Mouse (Mus musculus): Measurements from ENCODE around the gene Efna1.

Efna1 gene

GRCm38 (mm10) chr3:89281579-89282290 is 793 bp upstream of the Efna1 start:
- in situ Hi-C loops (cut with MboI; ENCODE audit: unreplicated experiment in 2 of 2) = loop anchor here (5.0 kb wide), 1 partner anchor 34 kb away; the partner anchor contains the start of genes Krtcap2 (in 2 of the 2) and Trim46 (in 2 of the 2)

GRCm38 (mm10) chr3:89280050-89280605 is 814 bp downstream of the Efna1 start:
- in situ Hi-C loops (cut with MboI; ENCODE audit: unreplicated experiment in 2 of 2) = loop anchor here (5.0 kb wide), 1 partner anchor 33 kb away; the partner anchor contains the start of genes Krtcap2 (in 2 of the 2) and Trim46 (in 2 of the 2)

GRCm38 (mm10) chr3:89279153-89279890 is 1.6 kb downstream of the Efna1 start:
- in situ Hi-C loops (cut with MboI; ENCODE audit: unreplicated experiment in 2 of 2) = no loop called here

- in situ Hi-C loops (cut with MboI; ENCODE audit: unreplicated experiment in 2 of 2) = no loop called here
These were observed 2.3 kb downstream of the Efna1 start for GRCm38 (mm10) chr3:89278643-89279042.

GRCm38 (mm10) chr3:89278107-89278506 is 2.8 kb downstream of the Efna1 start:
- in situ Hi-C loops (cut with MboI; ENCODE audit: unreplicated experiment in 2 of 2) = no loop called here

GRCm38 (mm10) chr3:89277281-89278021 is 3.5 kb downstream of the Efna1 start:
- in situ Hi-C loops (cut with MboI; ENCODE audit: unreplicated experiment in 2 of 2) = no loop called here

GRCm38 (mm10) chr3:89276061-89276460 is 4.9 kb downstream of the Efna1 start:
- in situ Hi-C loops (cut with MboI; ENCODE audit: unreplicated experiment in 2 of 2) = no loop called here

- in situ Hi-C loops (cut with MboI; ENCODE audit: unreplicated experiment in 2 of 2) = no loop called here
These were observed 9.2 kb downstream of the Efna1 start for GRCm38 (mm10) chr3:89271760-89272159.

GRCm38 (mm10) chr3:89270891-89271290 is 10.1 kb downstream of the Efna1 start:
- in situ Hi-C loops (cut with MboI; ENCODE audit: unreplicated experiment in 2 of 2) = no loop called here

GRCm38 (mm10) chr3:89270051-89270755 is 10.7 kb downstream of the Efna1 start, which contains the start of gene Slc50a1:
TSS of gene Slc50a1 (minus strand) at chr3:89270570.
- in situ Hi-C loops (cut with MboI; ENCODE audit: unreplicated experiment in 2 of 2) = no loop called here

- in situ Hi-C loops (cut with MboI; ENCODE audit: unreplicated experiment in 2 of 2) = no loop called here
These were observed 12.0 kb downstream of the Efna1 start for GRCm38 (mm10) chr3:89268916-89269315.

- in situ Hi-C loops (cut with MboI; ENCODE audit: unreplicated experiment in 2 of 2) = no loop called here
These were observed 14.5 kb downstream of the Efna1 start for GRCm38 (mm10) chr3:89266439-89266893.

GRCm38 (mm10) chr3:89262417-89262816 is 18.5 kb downstream of the Efna1 start:
- in situ Hi-C loops (cut with MboI; ENCODE audit: unreplicated experiment in 2 of 2) = no loop called here

GRCm38 (mm10) chr3:89260211-89260610 is 20.7 kb downstream of the Efna1 start:
- in situ Hi-C loops (cut with MboI; ENCODE audit: unreplicated experiment in 2 of 2) = no loop called here

GRCm38 (mm10) chr3:89259076-89259475 is 21.9 kb downstream of the Efna1 start, which contains the start of gene Dpm3:
TSS of gene Dpm3 (plus strand) at chr3:89259358.
- in situ Hi-C loops (cut with MboI; ENCODE audit: unreplicated experiment in 2 of 2) = no loop called here

GRCm38 (mm10) chr3:89256177-89256576 is 24.8 kb downstream of the Efna1 start:
- in situ Hi-C loops (cut with MboI; ENCODE audit: unreplicated experiment in 2 of 2) = no loop called here

- in situ Hi-C loops (cut with MboI; ENCODE audit: unreplicated experiment in 2 of 2) = no loop called here
These were observed 25.9 kb downstream of the Efna1 start for GRCm38 (mm10) chr3:89254994-89255393.

GRCm38 (mm10) chr3:89251365-89251895 is 29.5 kb downstream of the Efna1 start:
- in situ Hi-C loops (cut with MboI; ENCODE audit: unreplicated experiment in 2 of 2) = no loop called here

- in situ Hi-C loops (cut with MboI; ENCODE audit: unreplicated experiment in 2 of 2) = no loop called here
These were observed 30.4 kb downstream of the Efna1 start for GRCm38 (mm10) chr3:89250435-89251040.

All from v-Abl transformed pro-B cells (cell line).